Mouse (Mus musculus): ENCODE data around the gene Tvp23a.

Tvp23a gene

DNA sequence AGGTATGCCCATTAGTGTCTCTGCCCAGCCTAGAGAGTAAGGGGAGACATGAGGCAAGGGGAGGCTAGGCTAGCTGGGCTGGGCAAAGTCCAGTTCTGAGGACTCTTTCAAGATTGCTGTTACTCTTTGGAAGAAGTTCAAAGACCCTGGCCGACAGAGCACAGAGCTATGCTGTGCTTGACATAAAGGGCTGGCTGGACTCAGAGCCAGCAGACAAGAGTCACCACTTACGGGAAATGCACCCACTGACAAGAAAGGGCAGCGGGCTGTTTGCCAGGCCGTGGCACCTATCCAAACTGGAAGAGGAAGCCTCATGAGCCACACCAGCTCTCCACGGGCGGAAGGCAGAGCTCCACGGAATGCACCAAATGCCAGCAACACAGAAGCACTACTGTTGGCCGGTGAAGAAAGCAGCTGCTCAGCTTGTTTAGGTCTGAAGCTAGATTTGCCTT is 5.3 kb upstream of the Tvp23a start:
- peak; percentile 22 for DNase-seq

- no peak for DNase-seq
These were observed 4.7 kb upstream of the Tvp23a start for GRCm38 (mm10) chr16:10451906-10452305.

DNA sequence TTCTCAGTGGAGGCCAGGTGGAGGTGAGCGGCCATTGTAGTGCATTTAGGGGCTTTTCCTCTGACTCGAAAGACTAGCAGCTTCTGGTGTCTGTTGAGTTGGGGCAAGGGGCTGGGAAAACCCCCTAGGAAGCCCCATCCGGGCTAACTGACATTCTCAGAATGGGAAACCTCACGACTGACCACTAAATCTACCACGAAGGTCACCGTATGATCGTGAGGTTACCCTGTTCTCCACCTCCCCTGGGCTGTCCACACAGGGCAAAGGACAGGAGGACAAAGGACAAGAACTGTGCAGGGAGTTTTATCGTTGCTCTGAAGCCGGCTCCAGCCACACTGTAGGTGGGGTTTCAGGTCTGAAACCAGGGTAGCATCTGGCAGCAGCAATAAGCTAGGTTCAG is 1.8 kb upstream of the Tvp23a start:
- no peak for DNase-seq

GRCm38 (mm10) chr16:10447781-10448180 is 619 bp upstream of the Tvp23a start:
- DNase-seq, result no peak

- no peak for DNase-seq
These were observed 444 bp downstream of the Tvp23a start for GRCm38 (mm10) chr16:10446573-10447263.

- DNase-seq, result no peak
These were observed 3.4 kb downstream of the Tvp23a start for GRCm38 (mm10) chr16:10443723-10444122.

DNA sequence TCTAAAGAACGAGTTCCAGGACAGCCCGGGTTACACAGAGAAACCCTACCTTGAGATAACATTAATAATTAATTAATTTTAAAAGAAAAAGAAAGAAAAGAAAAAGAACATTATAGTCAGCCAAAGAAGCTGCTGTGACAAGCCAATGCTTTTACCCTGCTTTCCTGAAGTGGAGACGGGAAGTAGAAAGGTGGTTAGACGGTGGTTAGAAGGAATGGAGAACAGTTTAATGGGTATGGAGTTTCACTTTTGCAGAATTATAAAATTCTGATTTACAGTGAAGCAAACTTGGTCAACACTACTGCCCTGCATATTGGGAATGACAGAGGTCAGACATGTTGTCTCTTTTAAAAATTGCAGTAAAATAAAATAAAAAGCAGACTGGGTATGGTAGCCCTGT is 5.4 kb downstream of the Tvp23a start:
- DNase-seq, result no peak

GRCm38 (mm10) chr16:10441328-10441727 is 5.8 kb downstream of the Tvp23a start:
- no peak for DNase-seq

- no peak for DNase-seq
These were observed 9.1 kb downstream of the Tvp23a start for GRCm38 (mm10) chr16:10438055-10438454.

- no peak for DNase-seq
These were observed 11.0 kb downstream of the Tvp23a start for GRCm38 (mm10) chr16:10436166-10436565.

DNA sequence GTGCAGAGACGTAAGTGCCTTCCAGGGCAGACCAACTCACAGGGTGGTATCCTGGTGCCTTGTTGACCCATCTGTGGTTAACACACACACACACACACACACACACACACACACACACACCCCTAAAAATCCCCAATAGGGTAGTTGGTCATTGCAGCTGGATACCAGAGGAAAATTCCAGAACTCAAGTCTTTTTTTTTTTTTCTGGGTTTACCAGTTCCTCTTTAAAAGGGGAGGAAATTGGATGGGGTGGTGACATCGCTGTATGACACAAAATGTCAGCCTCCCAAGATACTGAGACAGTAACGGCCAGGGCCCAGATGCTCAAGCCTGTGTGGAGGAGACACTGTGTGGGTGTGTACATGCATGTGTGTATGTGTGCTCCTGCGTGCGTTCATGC is 13.8 kb downstream of the Tvp23a start:
- DNase-seq, result no peak

DNA sequence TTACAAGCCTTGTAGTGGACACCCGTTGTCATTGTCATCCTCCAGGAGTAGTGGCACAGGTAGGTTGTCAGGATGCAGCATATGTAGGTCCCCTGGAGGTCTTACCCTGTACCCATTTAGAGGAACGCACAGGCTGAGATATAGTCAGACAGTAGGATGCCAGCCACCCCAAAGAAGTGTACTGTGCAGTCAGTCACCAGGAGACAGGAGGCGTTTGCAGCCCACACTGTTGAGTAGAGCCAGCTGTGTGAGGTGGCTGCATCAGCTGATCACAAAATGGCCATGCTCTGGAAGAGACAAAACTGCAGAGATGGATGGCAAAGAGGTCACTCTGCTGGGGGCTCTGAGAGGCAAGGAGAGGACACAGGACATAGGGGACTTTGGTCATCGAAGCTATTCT is 14.8 kb downstream of the Tvp23a start:
- DNase-seq, result no peak

GRCm38 (mm10) chr16:10431911-10432310 is 15.3 kb downstream of the Tvp23a start:
- DNase-seq, result no peak

DNA sequence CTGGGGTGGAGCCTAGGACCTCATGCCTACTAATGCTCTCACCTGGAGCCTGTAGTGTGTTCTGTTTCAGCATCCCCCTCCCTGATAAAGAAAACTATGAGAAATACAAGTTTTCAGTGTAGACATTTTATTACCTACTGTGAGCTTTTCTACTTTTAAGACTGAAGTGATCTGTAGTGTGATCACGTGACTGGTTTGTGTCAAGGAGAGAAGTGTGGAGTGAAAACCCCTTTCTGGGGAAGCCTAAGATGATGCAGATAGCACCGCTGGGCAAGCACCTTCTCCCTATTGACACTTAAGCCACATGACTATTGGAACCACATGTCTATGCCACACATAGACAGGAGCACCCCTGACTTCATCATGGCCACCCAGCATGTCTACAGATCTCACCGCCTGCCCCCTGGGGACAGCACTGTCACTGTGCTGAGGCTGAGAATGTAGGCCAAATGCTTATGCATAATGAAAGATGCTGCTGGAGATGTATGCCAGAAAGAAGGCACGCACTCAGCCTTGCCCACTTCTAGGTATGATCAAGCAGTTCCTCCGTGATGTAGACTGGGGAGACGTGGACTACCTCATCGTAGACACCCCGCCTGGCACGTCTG is 26.6 kb downstream of the Tvp23a start:
- DNase-seq, result no peak

DNA sequence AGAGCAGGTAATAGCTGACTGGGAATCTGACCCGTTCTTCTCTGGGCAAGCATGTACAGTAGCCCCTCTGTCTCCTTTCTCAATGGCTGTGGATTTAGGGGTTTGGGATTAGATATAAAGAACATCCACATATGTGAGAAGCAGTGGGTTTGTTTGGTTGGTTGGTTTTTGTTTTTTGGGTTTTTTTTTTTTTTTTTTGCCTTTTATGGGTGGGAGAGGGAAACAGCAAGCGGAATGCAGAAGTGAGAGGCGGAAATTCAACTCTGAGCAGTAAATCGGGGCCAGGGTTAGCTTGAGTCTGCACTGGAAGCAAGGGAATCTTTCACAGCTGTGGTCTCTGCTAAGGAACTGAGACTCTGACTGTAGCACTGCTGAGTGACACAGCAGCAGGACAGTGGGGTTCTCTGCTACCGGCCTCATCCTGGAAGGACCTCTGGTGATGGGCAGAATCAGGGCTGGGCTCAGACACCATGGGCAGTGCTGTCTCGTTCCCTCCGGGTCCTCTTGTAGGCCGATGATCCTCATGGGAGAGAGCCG is 29.4 kb downstream of the Tvp23a start:
- no peak for DNase-seq

DNA sequence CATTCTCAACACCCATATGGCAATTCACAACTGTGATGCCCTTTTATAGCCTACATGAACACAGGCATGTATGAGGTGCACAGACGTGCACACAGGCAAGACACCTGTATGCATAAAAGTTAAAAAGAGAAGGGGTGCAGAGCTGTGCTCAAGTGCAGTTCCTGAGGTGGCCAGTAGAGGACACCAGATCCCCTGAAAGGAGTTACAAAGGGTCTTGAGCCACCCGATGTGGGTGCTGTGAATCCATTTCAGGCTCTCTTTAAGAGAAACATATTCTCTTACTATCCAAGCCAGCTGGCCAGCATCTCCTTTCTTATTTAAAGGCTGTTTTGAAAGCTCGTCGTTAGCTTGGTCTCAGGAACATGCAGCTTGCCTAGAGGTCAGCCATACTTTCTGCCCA is 30.3 kb downstream of the Tvp23a start:
- peak; percentile 53 for DNase-seq

- DNase-seq, result peak; percentile 41
These were observed 31.2 kb downstream of the Tvp23a start for GRCm38 (mm10) chr16:10415976-10416375.

DNA sequence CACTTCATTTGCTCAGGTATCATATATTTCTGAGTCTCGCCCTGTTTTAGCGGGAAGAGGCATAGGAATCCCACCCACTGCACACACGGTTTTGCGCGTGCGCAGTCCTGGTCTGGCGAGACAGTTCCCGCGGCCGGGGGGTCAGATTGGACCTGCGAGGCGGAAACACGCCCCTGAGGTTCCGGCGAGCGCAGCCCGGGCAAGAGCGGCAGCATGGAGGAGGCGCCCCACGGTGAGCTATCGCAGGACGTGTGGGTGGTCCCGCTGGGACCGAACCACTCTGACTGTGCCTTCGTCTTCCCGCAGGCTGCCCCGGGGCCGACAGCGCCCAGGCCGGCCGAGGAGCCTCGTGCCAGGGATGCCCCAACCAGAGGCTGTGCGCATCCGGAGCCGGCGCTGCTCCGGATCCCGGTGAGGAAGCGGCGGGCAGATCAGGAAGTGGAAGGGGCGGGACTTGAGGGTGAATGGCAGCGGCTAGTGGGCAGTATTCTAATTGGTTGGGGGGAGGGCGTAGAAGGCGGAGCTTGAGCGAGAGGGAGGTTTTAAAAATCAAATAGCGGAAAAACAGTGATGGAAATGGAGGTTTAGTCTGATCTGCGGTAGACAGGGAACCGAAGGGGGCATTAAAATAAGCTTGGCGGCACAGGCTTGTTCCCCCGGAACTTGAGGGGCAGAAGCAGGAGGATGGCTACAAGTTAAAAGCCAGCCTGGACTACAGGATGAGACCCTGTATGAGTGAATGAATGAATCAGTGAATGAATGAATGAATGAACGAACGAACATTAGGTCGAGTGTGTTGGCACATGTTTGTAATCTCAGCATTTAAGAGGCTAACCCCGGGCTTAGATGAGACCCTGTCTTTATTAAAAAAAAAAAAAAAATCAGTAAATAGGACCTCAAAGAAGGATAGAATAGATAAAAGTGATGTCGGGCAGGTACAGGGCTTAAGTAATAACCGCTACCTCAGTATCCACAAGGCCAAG is 35.1 kb downstream of the Tvp23a start, which contains the start of gene Nubp1:
Nubp1 (plus strand) TSS at position 185 of the 983 bp plus-strand sequence.
- DNase-seq, result peak; percentile 90

- DNase-seq, result peak; percentile 90
These were observed 48.0 kb downstream of the Tvp23a start for GRCm38 (mm10) chr16:10399160-10399559.

DNA sequence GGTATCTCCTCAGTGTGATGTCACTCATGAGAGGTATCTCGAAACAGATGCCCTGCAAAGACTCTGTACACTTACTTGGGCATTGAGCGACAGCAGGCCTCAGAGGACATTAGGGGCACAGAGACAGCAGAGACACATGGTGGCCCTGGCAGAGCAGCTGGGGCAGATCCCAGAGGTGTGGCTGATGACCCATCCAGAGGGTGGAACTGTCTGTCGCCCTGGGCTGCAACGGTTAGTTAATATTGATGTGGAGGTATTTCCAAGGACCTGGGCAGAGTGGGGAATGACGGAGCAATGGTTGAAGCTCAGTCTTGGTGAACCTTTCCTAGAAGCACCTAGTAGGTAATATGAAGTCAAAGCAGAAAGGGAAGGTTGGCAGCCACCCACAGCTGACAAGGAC is 48.4 kb downstream of the Tvp23a start:
- no peak for DNase-seq

GRCm38 (mm10) chr16:10394699-10395540 is 52.2 kb downstream of the Tvp23a start, which contains the start of gene Tekt5:
TSS of gene Tekt5 (minus strand) at chr16:10395490.
- peak; percentile 74 for DNase-seq

- DNase-seq, result peak; percentile 36
These were observed 54.6 kb downstream of the Tvp23a start for GRCm38 (mm10) chr16:10392587-10392986.
